Mouse (Mus musculus): Measurements from ENCODE around the gene Naa50.

- TF ChIP-seq CTCF (IDR thresholded peaks at IDR 0.05; ENCODE audit: low read depth, low read length): no peak
- no peak for TF ChIP-seq POLR2A (IDR thresholded peaks at IDR 0.05; ENCODE audit: borderline replicate concordance, low read depth, low read length)
These were observed 32.9 kb downstream of the Naa50 start for GRCm38 (mm10) chr16:44172297-44173154.
